8 mouse cellular contexts compared by ENCODE assay signal in genomic region chr1:23920275-23920674, GRCm38 (mm10). TPM values are rescaled to one million over a fixed set of nuclear protein-coding genes. Genes with fewer than 3 reads are reported as not detected.
A peak's percentile ranks its signal among the peaks of the same experiment; 100 is the strongest.
DNase-seq lines count a peak whose midpoint lies in the region; ATAC-seq and TF ChIP-seq lines count a peak whose summit lies in the region.

No protein-coding gene starts in this region.

- peaks cover 18% of the 10 kb centered on the region for H3K4me1 ChIP-seq in heart, embryonic 11.5 days (ENCODE audit: control insufficient read depth, insufficient read depth, low read length)
- H3K4me1 ChIP-seq in embryonic fibroblast, embryonic 13.5 days (ENCODE audit: control insufficient read depth, insufficient read depth, low read length), result no peaks in the 10 kb centered on the region; the same call in 1 of the 2 replicates
- peaks cover 37% of the 10 kb centered on the region for H3K4me1 ChIP-seq in liver, embryonic 16.5 days (ENCODE audit: control insufficient read depth, low read depth, low read length)
- H3K4me1 ChIP-seq in stomach, postnatal 0 days (replicated peaks; ENCODE audit: control insufficient read depth, insufficient read depth), result no peaks in the 10 kb centered on the region

- H3K4me2 ChIP-seq in heart, embryonic 11.5 days, result peak overlapping the region; percentile 62
- peak overlapping the region; percentile 64 for H3K4me2 ChIP-seq in liver, embryonic 16.5 days (ENCODE audit: low read depth, low read length)
- H3K4me2 ChIP-seq in stomach, postnatal 0 days (replicated peaks; ENCODE audit: low read depth), result no peak overlapping the region; the same call in 1 of the 2 replicates

- WGBS in heart, embryonic 11.5 days (ENCODE audit: insufficient replicate concordance), result 25% methylated on average over 2 of the region's 2 CpGs
- 30% methylated on average over 2 of the region's 2 CpGs for WGBS in liver, embryonic 16.5 days (ENCODE audit: insufficient replicate concordance)
- 34% methylated on average over 2 of the region's 2 CpGs for WGBS in stomach, postnatal 0 days

- no peak for TF ChIP-seq POLR2A in embryonic fibroblast, embryonic 13.5 days (IDR thresholded peaks at IDR 0.05; ENCODE audit: low read depth, low read length)

- DNase-seq in heart, postnatal 25 days (ENCODE audit: low spot score), result no peak
- DNase-seq in adipocyte (ENCODE audit: low spot score), result peak; percentile 35
- peak; percentile 31 for DNase-seq in induced T-regulatory cell, adult 2 months (ENCODE audit: low read depth)
- peak; percentile 24 for DNase-seq in stomach, postnatal 0 days (ENCODE audit: low spot score)
- DNase-seq in urinary bladder, postnatal 36 days (ENCODE audit: low spot score in 2 of 2), result no peak

- H3K27ac ChIP-seq in heart, embryonic 11.5 days (ENCODE audit: low read depth, low read length), result no peak overlapping the region
- no peak overlapping the region for H3K27ac ChIP-seq in embryonic fibroblast, embryonic 13.5 days (ENCODE audit: insufficient read depth, low read length)
- H3K27ac ChIP-seq in liver, embryonic 16.5 days (ENCODE audit: low read length), result peak overlapping the region; percentile 44; the same call in 1 of the 2 replicates
- no peak overlapping the region for H3K27ac ChIP-seq in stomach, postnatal 0 days (replicated peaks)

- H3K36me3 ChIP-seq in heart, embryonic 11.5 days (ENCODE audit: control insufficient read depth, insufficient read depth, low read length), result no peaks in the 10 kb centered on the region
- no peaks in the 10 kb centered on the region for H3K36me3 ChIP-seq in liver, embryonic 16.5 days (ENCODE audit: control insufficient read depth, insufficient read depth)
- H3K36me3 ChIP-seq in stomach, postnatal 0 days (ENCODE audit: control insufficient read depth, insufficient read depth, low read length), result no peaks in the 10 kb centered on the region

- no peak for ATAC-seq in heart, embryonic 11.5 days (replicated peaks; ENCODE audit: insufficient number of reproducible peaks, low FRiP score, low TSS enrichment)
- ATAC-seq in liver, embryonic 16.5 days (ENCODE audit: low read depth), result no peak
- ATAC-seq in stomach, postnatal 0 days (ENCODE audit: low FRiP score, low TSS enrichment), result no peak

- intact Hi-C loops in heart, postnatal 25 days (cut with DNase I), result loop anchor here (2.0 to 5.0 kb wide), 2 partner anchors 13 to 177 kb away; no protein-coding TSS in a partner anchor

- TF ChIP-seq CTCF in embryonic fibroblast, embryonic 13.5 days (IDR thresholded peaks at IDR 0.05; ENCODE audit: borderline replicate concordance, insufficient read depth, low read length), result peak; percentile 26; the same call in 1 of the 2 replicates
- peak; percentile 46 for TF ChIP-seq CTCF in stomach, postnatal 0 days (IDR thresholded peaks at IDR 0.05; ENCODE audit: low read depth)

- no peaks in the 10 kb centered on the region for H3K27me3 ChIP-seq in heart, embryonic 11.5 days (ENCODE audit: control insufficient read depth, insufficient read depth, low read length)
- H3K27me3 ChIP-seq in liver, embryonic 16.5 days (ENCODE audit: control insufficient read depth, insufficient read depth, low read depth, low read length), result no peaks in the 10 kb centered on the region
- H3K27me3 ChIP-seq in stomach, postnatal 0 days (ENCODE audit: control insufficient read depth, insufficient read depth, low read length), result no peaks in the 10 kb centered on the region

- no peaks in the 10 kb centered on the region for H3K9me3 ChIP-seq in heart, embryonic 11.5 days (replicated peaks; ENCODE audit: control insufficient read depth, low read length)
- H3K9me3 ChIP-seq in liver, embryonic 16.5 days (replicated peaks; ENCODE audit: control insufficient read depth, low read length), result no peaks in the 10 kb centered on the region
- H3K9me3 ChIP-seq in stomach, postnatal 0 days (ENCODE audit: control insufficient read depth, low read length), result no peaks in the 10 kb centered on the region

- no peak overlapping the region for H3K4me3 ChIP-seq in heart, embryonic 11.5 days (ENCODE audit: low read depth, low read length)
- H3K4me3 ChIP-seq in embryonic fibroblast, embryonic 13.5 days (ENCODE audit: insufficient read depth, low read length), result peak overlapping the region; percentile 22
- peak overlapping the region; percentile 46 for H3K4me3 ChIP-seq in liver, embryonic 16.5 days (ENCODE audit: low read depth, low read length)
- H3K4me3 ChIP-seq in stomach, postnatal 0 days (ENCODE audit: low read depth, low read length), result no peak overlapping the region

- TF ChIP-seq EP300 in stomach, postnatal 0 days (optimal IDR thresholded peaks at IDR 0.05), result no peak

- 0 out of 2 replicates have a peak overlapping the region, but pooled peaks have one; percentile 39 for H3K9ac ChIP-seq in heart, embryonic 11.5 days (ENCODE audit: low read depth, low read length)
- H3K9ac ChIP-seq in liver, embryonic 16.5 days (ENCODE audit: low read depth, low read length), result peak overlapping the region; percentile 24; the same call in 1 of the 2 replicates
- no peak overlapping the region for H3K9ac ChIP-seq in stomach, postnatal 0 days (ENCODE audit: low read length)

RNA-seq across cellular contexts. Expression of gene Smap1, which starts 1.8 kb away (rescaled TPM):
- polyA plus RNA-seq in heart, embryonic 11.5 days (2014; fragmentation: Nextera tagmentation; extraction: Ambion mirVana), result 44.3 and 47.0 TPM in 2 replicates
- 10 to 100 TPM; 21.8 to 22.0 TPM for total RNA-seq in heart, postnatal 25 days (2021)
- 87.4 and 123 TPM in 2 replicates for polyA plus RNA-seq in embryonic fibroblast, embryonic 13.5 days (2011; ENCODE audit: insufficient read length, low read depth, missing spikeins)
- polyA plus RNA-seq in liver, embryonic 16.5 days (2015; fragmentation: Nextera tagmentation; extraction: Ambion mirVana), result 14.7 and 16.1 TPM in 2 replicates
- 42.9 and 44.9 TPM in 2 replicates for polyA plus RNA-seq in stomach, postnatal 0 days (2015; fragmentation: Nextera tagmentation; extraction: Ambion mirVana)

Comparison
In these comparisons a context has a peak if more than half of its experiments do, and no peak if none do; other contexts are left out.
1. H3K4me3 ChIP-seq: peak in embryonic fibroblast, embryonic 13.5 days (single experiment) and liver, embryonic 16.5 days (single experiment); none in heart, embryonic 11.5 days (single experiment) and stomach, postnatal 0 days (single experiment).
2. DNase-seq: peak in adipocyte (single experiment), induced T-regulatory cell, adult 2 months (single experiment) and stomach, postnatal 0 days (single experiment); none in heart, postnatal 25 days (single experiment) and urinary bladder, postnatal 36 days (0 of 2).